Mouse (Mus musculus) cerebellum, adult 11-12 months (tissue): ENCODE results near the gene Elob.

Experiments
- DNase-seq: peaks from one replicate; pipeline ENCODE4 v3.0.0; 2022

Gene Elob

DNA sequence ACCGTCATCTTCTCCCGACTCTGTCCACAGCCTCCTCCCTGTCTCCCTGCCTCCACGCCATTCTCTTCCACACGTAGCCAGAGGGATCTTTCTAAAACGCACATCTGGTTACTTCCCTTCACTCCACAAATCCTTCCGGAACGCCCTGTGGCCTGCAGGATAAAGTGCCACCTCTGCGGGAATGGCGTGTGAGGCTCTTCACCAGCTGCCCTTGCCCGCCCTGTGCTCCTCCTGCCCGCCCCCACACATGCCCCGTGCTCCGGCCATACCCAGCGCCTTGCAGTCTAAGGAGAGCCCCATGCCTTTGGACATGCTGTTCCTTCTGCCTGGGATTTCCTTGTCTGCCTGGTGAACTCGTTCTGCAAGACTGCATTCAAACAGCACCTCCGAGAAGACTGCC lies 5.9 kb downstream of the Elob start:
- no peak for DNase-seq

DNA sequence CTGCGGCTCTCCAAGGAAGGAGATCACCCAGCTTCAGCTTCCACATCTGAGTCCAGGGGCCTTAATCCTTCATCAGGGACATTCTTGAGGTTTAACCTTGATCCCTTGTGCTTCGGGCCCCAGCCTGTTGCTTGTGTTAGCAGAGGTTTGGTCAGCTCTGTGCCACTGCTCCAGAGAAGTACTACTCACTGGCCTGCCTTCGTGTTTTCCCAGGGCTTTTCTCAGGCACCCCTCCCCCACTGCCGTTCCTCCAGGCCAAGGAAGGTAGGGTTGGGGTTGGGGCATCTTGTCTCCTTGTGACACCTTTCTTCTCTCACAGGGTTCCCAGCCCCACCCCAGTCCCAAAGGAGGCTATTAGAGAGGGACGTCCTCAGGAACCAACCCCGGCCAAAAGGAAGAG lies 6.8 kb downstream of the Elob start:
- no peak for DNase-seq

DNA sequence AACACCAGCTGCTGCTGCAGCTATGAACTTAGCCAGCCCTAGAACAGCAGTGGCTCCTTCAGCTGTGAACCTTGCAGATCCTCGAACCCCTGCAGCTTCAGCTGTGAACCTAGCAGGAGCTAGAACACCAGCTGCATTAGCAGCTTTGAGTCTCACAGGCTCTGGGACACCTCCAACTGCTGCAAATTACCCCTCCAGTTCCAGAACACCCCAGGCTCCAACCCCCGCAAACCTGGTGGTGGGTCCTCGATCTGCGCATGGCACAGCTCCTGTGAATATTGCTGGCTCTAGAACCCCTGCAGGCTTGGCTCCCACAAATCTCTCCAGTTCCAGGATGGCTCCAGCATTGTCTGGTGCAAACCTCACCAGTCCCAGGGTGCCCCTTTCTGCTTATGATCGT lies 8.2 kb downstream of the Elob start:
- no peak for DNase-seq

DNA sequence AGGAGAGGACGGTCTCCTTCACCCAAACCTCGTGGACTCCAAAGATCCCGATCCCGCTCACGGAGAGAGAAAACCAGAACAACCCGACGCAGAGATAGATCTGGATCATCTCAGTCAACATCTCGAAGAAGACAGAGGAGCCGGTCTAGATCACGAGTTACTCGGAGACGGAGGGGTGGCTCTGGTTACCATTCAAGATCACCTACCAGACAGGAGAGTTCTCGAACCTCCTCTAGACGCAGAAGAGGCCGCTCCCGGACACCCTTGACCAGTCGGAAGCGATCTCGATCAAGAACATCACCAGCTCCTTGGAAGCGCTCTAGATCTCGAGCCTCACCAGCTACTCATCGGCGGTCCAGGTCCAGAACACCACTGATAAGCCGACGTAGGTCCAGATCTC lies 9.7 kb downstream of the Elob start:
- no peak for DNase-seq

DNA sequence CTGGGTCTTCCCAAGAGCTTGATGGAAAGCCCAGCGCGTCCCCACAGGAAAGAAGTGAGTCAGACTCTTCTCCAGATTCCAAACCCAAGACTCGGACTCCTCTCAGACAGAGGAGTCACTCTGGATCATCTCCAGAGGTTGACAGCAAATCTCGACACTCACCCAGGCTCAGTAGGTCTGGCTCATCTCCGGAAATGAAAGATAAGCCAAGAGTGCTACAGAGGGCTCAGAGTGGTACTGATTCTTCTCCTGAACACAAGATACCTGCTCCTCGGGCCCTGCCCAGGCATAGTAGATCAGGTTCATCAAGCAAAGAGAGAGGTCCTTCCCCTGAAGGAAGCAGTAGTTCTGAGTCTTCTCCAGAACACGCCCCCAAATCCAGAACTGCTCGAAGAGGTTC lies 10.4 kb downstream of the Elob start:
- DNase-seq: no peak

DNA sequence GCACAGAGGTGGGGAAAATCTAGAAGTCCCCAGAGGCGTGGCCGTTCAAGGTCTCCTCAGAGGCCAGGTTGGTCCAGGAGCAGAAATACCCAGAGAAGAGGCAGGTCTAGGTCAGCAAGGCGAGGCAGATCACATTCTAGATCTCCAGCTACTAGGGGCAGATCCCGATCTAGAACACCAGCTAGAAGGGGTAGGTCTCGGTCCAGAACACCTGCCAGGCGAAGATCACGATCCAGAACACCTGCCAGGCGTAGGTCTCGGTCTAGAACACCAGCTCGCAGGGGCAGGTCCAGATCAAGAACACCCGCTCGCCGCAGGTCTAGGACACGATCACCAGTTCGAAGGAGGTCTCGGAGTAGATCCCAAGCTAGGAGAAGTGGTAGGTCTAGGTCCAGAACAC lies 13.3 kb downstream of the Elob start:
- no peak for DNase-seq

DNA sequence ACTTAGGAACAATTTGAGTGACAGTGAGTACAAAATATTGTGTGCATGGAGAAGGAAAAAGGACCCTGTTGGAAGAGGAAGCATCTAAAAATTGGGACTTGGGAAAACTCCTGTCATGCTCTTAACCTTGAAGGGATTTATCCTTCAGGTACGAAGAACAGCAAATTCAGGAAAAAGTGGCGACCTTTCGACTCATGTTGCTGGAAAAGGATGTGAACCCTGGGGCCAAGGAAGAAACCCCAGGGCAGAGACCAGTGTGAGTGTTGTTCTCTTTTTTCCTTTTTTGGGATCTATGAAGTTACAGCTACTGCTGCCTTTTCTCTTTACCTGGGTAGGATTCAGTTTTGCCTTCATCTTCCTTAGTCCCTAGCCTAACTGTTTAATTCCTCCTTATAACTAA lies 21.0 kb downstream of the Elob start:
- DNase-seq: no peak

DNA sequence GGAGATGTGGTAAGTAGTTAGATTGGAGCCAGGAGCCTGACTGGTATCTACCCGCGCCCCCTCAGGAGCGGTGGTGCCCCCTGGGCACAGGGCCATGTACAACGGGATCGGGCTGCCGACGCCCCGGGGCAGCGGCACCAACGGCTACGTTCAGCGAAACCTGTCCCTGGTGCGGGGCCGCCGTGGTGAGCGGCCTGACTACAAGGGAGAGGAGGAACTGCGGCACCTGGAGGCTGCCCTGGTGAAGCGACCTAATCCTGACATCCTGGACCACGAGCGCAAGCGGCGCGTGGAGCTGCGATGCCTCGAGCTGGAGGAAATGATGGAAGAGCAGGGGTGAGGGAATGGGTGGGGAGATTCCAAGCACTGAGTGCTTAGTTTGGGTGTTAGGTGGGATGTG lies 22.1 kb downstream of the Elob start:
- DNase-seq: peak; percentile 69

DNA sequence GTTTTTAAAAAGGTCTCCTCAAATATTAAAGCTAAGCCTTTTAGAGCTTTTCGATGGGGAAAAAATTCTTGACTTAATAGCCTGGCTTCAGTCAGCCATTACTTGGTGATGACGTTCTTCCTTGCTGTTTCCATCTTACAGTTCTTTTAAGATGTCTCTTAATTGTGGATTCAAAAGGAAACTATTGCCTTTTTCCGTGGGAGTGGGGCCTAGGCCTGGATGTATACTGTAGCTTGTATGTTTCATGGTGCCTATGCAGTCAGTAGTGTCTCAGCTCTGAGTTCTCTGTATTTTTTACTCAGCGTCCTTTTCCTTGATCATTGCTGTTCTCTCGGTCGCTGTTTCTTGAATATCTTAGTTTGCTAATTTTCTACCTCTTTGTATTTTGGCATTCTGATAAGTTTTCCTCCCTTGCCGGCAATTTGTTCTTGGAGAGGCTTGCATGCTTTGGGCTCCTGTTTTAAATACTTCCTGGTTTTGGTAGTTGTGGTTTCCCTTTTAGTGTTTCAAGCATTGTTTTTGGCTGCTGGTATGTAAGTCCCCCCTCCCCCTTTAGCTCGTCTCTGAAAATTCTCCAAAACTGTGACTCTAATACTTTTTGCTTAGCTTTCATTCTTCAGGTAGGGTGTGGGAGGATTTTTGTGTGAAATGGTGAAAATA lies 24.4 kb downstream of the Elob start:
- peak; percentile 4 for DNase-seq

DNA sequence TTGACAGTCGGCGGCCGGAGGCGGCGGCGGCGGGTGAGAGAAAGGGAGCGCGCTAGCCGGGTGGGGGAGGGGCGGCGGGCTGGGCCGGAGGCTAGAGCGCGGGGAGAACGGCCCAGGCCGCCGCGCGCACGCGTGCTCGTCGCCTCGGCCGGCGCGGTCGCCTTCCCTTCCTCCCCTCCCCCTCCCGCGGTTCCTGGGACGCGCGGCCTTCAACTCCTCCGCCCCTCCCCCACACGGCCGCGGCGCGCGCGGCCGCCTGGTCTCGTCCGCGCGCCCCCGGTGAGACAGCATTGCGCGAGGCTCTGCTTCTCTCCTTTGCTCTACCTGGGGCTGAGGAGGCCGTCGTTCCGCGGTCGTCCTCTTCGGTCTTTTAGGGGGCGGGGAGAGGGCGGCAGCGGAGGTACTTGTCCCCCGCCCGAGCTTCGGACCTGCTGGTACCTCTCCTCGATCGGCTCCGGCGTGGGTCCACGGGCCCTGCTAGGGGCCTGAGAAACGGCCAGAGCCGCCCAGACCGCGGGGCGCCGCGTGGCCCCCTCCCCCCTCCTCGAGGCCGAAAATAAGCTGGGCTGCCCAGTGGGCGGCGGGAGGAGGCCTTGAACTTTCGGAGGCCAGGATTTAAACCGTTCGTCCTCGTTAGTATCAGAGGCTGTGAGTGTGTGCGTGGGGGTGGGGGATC lies 25.4 kb downstream of the Elob start:
- peak; percentile 85 for DNase-seq

DNA sequence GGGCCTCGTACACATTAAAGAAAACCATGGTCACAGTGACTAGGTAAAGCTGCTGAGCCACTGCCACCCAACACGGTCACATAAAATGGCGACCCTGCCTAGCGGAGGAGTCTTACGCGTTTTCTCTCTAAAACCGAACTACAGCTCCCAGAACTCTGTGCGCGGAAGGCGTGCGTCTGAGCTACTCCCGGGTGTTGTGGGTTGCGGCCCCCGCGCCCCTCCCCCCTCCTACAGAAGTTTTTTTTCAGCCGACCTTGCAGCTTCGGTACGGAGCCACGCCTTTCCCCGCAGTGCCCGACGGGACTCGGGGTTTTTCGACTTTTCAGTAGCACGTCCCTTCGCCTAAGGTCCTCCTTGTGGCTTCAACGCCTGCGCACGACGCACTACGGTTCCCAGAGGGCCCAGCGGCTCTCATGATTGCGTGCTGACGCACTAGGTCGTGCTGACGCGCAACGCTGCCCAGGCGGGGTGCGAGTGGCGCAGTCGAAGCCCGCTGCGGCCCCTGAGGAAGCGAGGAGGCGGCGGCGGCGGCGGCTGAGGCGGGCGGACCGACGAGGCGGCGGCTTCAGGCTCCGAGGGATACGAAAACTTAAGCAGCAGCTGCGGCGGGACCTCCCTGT lies 26.1 kb downstream of the Elob start:
- DNase-seq: peak; percentile 99

DNA sequence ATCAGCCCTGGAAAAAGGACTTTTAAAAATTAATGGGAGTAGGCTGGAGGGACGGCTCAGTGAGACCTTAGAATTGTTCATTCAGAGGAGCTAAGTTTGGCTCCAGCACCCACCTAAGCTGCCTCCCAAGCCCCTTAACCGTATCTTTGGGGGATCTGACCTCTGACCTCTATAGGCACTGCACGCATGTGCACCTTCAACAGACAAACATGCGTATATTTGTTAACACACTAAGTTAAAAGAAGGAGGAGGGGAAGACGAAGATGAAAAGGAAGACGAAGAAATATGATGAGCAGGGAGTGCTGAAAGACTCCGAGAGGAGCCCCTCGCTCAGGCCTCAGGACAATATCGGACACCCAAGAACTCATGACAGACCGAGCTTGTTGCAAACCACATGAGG lies 27.3 kb downstream of the Elob start:
- peak; percentile 66 for DNase-seq

DNA sequence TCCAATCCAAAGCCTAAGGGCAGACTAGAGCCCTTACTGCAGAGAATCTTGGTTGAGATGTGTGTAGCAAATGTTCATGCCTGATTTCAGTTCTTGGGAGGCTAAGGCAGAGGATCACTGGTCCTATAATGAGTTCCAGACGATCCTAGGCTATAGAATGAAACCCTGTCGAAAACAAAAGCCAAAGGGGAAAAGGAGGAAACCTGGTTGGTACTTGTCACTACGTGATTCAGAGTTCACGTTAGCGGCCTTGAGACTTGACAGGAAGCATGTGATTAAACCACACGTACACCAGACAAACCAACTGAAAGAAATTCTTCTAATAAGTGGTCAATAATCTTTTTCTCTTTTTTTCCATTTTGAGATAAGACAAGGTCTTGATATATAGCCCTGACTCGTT lies 31.6 kb downstream of the Elob start:
- DNase-seq: no peak

DNA sequence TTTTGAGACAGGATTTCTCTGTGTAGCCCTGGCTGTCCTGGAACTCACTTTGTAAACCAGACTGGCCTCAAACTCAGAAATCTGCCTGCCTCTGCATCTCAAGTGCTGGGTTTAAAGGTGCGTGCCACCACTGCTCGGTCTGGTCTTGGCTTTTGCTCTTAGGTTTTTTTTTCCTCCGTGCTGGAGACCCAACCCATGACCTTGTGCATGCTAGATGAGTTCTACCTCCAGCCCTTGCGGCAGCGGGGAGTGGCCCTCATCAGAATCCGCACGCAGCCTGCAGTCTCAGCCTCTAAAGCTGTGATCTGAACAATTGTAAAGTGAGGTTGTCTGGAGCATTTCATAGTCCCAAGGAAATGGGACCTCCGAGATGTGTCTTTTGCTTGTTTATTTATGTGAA lies 33.6 kb downstream of the Elob start:
- no peak for DNase-seq

DNA sequence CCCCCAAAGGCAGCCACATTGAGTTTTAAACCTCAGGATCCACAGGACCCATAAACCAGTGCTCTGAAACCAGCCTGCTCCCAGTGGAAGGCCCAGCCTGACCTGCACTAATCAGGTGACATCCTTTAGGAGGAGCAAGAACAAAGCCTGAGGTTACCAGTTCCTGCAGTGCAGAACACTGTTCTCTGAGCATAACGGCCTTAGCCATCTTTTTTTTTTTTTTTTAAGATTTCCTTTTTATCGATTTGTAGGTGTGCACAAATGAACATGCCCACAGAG lies 37.9 kb downstream of the Elob start:
- no peak for DNase-seq

DNA sequence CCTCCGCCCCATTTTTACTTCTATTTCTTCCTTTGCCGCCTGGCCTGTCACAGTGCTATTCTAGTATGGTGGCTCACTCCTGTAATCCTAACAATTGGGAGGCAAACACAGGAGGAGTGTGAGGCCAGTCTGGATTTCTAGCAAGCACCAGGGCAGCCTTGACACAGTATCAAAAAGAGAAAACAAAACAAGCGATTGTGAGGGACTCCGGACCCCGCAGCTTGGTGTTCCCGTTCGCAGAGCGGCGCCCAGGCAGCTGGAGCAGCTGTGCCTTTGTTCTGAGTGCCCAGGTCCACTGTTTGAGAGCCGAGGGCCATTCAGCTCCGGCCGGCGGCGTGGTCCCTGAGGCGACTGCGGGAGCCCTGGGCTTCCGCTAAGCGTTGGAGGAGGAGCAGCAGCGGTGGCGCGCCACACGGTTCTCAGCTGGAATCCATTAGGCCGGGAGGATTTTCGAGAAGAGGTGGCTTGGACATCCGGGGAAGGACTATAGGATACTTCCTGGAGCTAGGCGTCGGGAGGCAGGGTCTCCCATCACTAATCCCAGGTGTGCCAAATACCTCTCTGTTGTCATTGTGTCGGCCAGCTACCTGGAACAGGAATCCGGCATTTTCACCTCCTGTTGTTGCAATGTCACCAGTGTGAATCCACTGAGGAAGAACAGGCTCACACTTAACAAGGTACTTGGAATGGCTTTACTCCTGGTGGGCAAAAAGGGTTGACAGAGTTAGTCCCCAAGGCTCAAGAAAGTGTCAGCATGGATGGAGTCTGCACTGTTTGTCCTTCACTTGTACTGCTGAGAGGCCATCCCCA lies 38.5 kb downstream of the Elob start, which contains the start of gene Srrm2:
Gene Srrm2, plus strand, starts transcription at position 264 of the 810 bp plus-strand sequence.
- peak; percentile 67 for DNase-seq

DNA sequence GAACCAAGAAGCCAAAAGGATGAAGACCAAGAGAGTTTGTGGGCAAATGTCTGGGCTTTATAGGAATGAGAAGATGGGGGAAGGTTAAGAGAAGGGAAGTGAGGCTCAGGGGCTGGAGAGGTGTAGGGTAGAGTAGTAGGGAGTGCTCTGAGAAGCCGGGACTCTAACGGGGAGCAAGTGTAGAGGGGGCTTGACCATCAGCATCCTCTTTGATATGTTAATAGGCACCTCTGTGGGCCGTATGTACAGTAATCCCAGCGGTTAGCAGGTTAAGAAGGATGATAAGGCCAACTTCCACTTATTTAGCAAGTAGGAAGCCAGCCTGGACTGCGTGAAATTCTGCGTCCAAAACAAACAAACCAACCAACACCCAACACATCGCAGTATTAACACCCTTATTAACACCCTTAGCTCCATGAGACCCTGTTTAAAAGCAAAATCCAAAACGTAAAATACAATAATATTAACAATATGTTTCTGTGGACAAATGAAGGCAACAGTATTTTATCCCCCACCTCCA lies 39.1 kb downstream of the Elob start:
- DNase-seq: no peak

DNA sequence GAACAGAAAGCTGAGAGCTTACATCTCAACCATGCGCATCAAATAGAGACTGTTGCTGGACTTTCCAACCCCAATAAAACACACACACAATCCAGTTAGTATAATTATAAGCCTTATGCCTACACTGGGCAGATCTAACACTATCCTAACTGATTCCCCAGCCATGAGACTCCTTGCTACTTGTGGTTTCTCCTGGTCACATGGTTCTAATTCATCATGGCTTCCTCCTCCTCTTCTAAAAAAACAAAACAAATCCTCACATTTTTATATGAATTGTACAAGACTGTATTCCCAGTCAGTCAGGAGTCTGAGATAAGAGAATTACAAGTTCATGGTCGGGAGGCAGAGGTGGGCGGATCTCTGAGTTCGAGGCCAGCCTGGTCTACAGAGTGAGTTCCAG lies 40.0 kb downstream of the Elob start:
- DNase-seq: no peak

DNA sequence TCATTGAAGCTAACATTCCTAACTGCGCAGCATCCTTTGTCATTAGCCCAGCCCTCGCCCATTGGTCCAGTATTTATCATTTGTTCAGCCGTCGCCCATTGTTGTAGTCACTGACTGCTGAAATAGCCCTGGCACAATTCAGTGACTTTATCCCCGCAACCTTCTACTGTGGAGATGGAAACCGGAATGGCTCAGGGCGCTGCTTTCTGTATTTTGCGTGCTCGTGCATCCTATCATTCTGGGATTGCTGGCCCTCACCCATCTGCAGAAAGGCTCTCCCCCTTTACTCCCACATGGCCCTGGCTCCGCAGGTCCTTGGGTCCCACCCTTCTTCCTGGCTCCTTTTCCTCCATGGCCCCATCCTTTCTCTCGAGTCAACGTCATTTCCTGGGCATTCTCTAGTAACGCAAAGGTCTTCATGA lies 42.4 kb downstream of the Elob start:
- DNase-seq: peak; percentile 80

DNA sequence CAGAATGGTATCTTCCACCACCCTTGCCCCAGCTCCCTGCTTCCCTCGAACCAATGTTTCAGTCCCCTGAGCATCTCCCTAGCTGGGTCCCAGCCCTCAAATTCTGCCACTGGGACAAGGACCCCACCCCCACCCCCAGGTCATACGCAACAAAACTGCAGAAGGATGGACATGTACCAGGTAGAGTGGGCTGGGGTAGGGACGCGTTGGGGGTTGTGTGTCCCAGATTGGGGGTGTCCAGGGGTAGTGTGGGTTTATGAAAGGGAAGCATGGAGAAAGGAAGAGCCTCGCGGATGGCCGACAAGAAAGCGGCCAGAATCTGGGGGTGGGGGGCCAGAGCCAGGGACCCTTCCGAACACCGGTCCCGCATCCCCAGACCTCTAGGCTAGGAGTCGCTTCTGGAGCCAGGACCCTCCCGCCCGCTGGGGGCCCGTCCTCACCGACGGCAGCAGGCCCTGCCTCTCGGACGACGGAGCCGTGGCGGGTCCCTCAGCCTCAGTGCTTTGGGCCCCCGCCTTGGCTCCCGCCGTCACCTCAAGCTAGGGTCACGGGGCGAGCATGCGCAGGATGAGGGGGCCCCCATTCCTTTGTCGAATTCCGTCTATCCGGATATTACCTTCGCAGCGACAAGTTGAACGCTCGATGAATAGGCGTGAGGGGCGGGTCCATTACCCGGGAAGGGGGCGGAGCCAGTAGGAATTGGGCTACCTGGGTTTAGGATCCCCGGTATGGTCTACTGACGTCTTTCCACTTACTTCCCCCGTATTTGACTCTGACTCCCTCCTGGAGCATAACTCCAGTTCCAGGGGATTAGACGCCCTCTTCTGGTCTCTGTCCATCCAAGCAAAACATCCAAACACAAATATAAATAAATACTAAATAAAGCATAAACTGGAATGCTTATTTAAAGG lies 43.1 kb downstream of the Elob start, which contains the start of gene Flywch2:
Gene Flywch2, minus strand, starts transcription at position 521 of the 911 bp plus-strand sequence.
- DNase-seq: peak; percentile 98

DNA sequence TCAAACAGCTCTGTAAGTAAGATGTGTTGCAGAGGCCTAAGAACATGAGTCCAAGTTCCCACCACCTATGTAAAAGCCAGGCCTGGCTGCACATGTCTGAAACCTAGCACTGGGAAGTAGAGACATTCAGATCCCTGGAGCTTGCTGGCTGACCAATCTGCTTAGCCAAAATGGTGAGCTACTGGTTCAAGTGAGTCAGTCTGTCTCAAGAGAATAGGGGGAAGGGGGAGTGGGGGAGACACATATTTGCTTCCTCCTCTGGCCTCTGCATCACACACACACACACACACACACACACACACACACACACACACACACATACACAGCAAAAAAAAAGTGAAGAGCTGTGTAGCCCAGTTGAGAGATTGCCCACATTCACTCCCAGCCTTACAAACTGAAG lies 45.6 kb downstream of the Elob start:
- DNase-seq: no peak

DNA sequence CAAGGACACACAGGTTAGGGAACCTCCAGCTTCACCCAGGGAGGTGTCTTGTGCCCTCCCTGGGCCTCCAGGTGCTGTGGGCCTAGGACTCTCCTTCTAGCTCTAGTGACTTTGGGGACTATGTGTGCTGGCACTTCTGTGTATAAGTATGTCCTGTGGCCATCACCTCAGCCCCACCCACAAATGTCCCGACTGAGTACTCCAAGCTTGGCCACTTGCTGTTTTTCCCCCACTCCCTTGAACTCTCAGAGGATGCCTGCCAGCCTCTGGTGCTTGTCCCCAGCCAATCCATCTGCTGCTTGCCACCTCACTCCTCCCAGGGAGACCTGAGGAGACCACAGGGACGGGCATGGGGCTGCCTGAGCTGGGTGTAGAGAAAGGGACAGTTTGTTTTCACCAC lies 50.5 kb downstream of the Elob start:
- DNase-seq: no peak
